Mouse (Mus musculus) midbrain, embryonic 14.5 days (tissue): Measurements from ENCODE around the gene Bak1. TPM values are rescaled to one million over a fixed set of nuclear protein-coding genes. Genes with fewer than 3 reads are reported as not detected.

ENCODE experiments used
- ATAC-seq: fragments of 200-750 bp; cut with Nextera tagmentation; 2 replicates; pipeline ENCODE4 v1.8.0; 2017; ENCODE audit warnings: moderate number of reproducible peaks, moderate library complexity; ENCODE audit not compliant: low FRiP score, low TSS enrichment
- DNase-seq: peaks from one replicate; pipeline ENCODE4 v3.0.0-alpha.2; 2015
- H3K27ac ChIP-seq: fragments of 300-500 bp; sonication (generic); replicated peaks from 2 replicates; pipeline ENCODE4 v1.5.1; 2014; ENCODE audit warnings: mild to moderate bottlenecking, low read depth, low read length, moderate library complexity
- H3K27me3 ChIP-seq: fragments of 300-500 bp; sonication (generic); 2 replicates; pipeline ENCODE4 v1.6.1; 2014; ENCODE audit warnings: low read length, control low read depth, mixed read lengths; ENCODE audit not compliant: control insufficient read depth, insufficient read depth
- H3K36me3 ChIP-seq: fragments of 300-500 bp; sonication (generic); 2 replicates; pipeline ENCODE4 v1.6.1; 2014; ENCODE audit warnings: low read length, control low read depth; ENCODE audit not compliant: control insufficient read depth, insufficient read depth
- H3K4me1 ChIP-seq: fragments of 300-500 bp; sonication (generic); 2 replicates; pipeline ENCODE4 v1.6.1; 2014; ENCODE audit warnings: mild to moderate bottlenecking, antibody characterized with exemption, low read length, control low read depth; ENCODE audit not compliant: control insufficient read depth, insufficient read depth
- H3K4me2 ChIP-seq: fragments of 300-500 bp; sonication (generic); 2 replicates; pipeline ENCODE4 v1.6.1; 2014; ENCODE audit warnings: mild to moderate bottlenecking, low read length, moderate library complexity
- H3K4me3 ChIP-seq: fragments of 300-500 bp; sonication (generic); replicated peaks from 2 replicates; pipeline ENCODE4 v1.5.1; 2014; ENCODE audit warnings: low read depth, low read length
- H3K9ac ChIP-seq: fragments of 300-500 bp; sonication (generic); replicated peaks from 2 replicates; pipeline ENCODE4 v1.6.1; 2014; ENCODE audit warnings: mild to moderate bottlenecking, low read length, moderate library complexity
- H3K9me3 ChIP-seq: fragments of 300-500 bp; sonication (generic); 2 replicates; pipeline ENCODE4 v1.6.1; 2016; ENCODE audit warnings: low read length, control low read depth, mixed read lengths; ENCODE audit not compliant: control insufficient read depth
- WGBS: fragments of 180-500 bp; shearing (Covaris S2); extraction: QIAGEN DNeasy Blood & Tissue Kit; methylation state at CpG from one replicate; pipeline ENCODE4 v1.1.7; 2014; 5-methylcytosine and 5-hydroxymethylcytosine counted together
- polyA plus RNA-seq: library from polyadenylated mRNA; unstranded; fragments of >200 nt; fragmentation: Nextera tagmentation; extraction: Ambion mirVana; gene quantifications from 2 replicates; pipeline ENCODE4 v1.2.1, GENCODE M21; 2014

The Bak1 gene
- polyA plus RNA-seq, 1 experiment from 2014 or later = 5.8 TPM

GRCm38 (mm10) chr17:27032328-27032727 is 3.5 kb upstream of the Bak1 start:
- 58% methylated on average over 7 of the region's 7 CpGs for WGBS
- no peak overlapping the region for H3K4me3 ChIP-seq
- H3K4me1 ChIP-seq = peaks cover 5% of the 10 kb centered on the region
- H3K27me3 ChIP-seq = no peaks in the 10 kb centered on the region
- no peak overlapping the region for H3K9ac ChIP-seq
- no peak overlapping the region for H3K27ac ChIP-seq
- no peak overlapping the region for H3K4me2 ChIP-seq
- DNase-seq (no peak), ATAC-seq (no peak)
- no peaks in the 10 kb centered on the region for H3K36me3 ChIP-seq
- no peaks in the 10 kb centered on the region for H3K9me3 ChIP-seq

DNA sequence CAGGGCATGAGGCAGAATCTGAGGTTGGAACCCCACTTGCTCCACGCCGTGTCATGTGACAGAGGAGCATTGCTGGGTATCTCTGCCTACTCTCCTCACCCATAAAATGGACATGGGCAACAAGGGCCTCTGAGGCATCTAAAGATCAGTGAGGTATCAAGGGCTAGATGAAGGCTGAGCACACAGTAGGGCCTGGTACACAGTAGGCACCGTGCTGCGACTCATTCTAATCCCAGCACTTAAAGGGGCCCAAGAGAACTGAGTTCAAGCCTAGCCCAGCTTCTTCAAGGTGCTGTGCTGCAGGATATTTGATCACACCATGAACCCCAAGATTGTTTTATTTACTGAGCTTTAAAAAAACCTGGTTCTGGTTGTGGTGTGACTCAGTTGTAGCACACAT is 2.1 kb upstream of the Bak1 start:
- H3K4me3 ChIP-seq = no peak overlapping the region
- peaks cover 11% of the 10 kb centered on the region for H3K4me1 ChIP-seq
- H3K9ac ChIP-seq = no peak overlapping the region
- DNase-seq = no peak
- ATAC-seq = no peak
- H3K9me3 ChIP-seq = no peaks in the 10 kb centered on the region
- H3K27me3 ChIP-seq = no peaks in the 10 kb centered on the region
- WGBS = 93% methylated on average over 4 of the region's 4 CpGs
- H3K4me2 ChIP-seq = no peak overlapping the region
- H3K36me3 ChIP-seq = no peaks in the 10 kb centered on the region
- H3K27ac ChIP-seq = no peak overlapping the region

- 89% methylated on average over 14 of the region's 14 CpGs for WGBS
- Histone ChIP-seq H3K27me3 (no peaks in the 10 kb centered on the region), H3K27ac (no peak overlapping the region), H3K4me2 (no peak overlapping the region), H3K4me1 (peaks cover 11% of the 10 kb centered on the region), H3K9me3 (no peaks in the 10 kb centered on the region), H3K4me3 (no peak overlapping the region), H3K36me3 (peaks cover 8% of the 10 kb centered on the region; the same call in 1 of the 2 replicates), H3K9ac (no peak overlapping the region)
- no peak for ATAC-seq
- DNase-seq = no peak
These were observed 622 bp upstream of the Bak1 start for GRCm38 (mm10) chr17:27029431-27029830.

GRCm38 (mm10) chr17:27028284-27028795 is 469 bp downstream of the Bak1 start:
- Histone ChIP-seq H3K9me3 (no peaks in the 10 kb centered on the region), H3K4me3 (peak overlapping the region; percentile 61), H3K4me1 (peaks cover 11% of the 10 kb centered on the region), H3K27ac (peak overlapping the region; percentile 75), H3K27me3 (no peaks in the 10 kb centered on the region), H3K9ac (peak overlapping the region; percentile 90), H3K4me2 (peak overlapping the region; percentile 68), H3K36me3 (peaks cover 16% of the 10 kb centered on the region)
- WGBS = under 1% methylated on average over 19 of the region's 19 CpGs
- peak; percentile 72 for ATAC-seq
- DNase-seq = peak; percentile 91

GRCm38 (mm10) chr17:27027460-27028283 is 1.1 kb downstream of the Bak1 start:
- Histone ChIP-seq H3K4me1 (peaks cover 11% of the 10 kb centered on the region), H3K4me3 (peak overlapping the region; percentile 61), H3K36me3 (peaks cover 16% of the 10 kb centered on the region), H3K9ac (peak overlapping the region; percentile 90), H3K27me3 (no peaks in the 10 kb centered on the region), H3K9me3 (no peaks in the 10 kb centered on the region), H3K4me2 (peak overlapping the region; percentile 68), H3K27ac (peak overlapping the region; percentile 75)
- ATAC-seq (no peak), DNase-seq (peak; percentile 62)
- 38% methylated on average over 12 of the region's 12 CpGs for WGBS

DNA sequence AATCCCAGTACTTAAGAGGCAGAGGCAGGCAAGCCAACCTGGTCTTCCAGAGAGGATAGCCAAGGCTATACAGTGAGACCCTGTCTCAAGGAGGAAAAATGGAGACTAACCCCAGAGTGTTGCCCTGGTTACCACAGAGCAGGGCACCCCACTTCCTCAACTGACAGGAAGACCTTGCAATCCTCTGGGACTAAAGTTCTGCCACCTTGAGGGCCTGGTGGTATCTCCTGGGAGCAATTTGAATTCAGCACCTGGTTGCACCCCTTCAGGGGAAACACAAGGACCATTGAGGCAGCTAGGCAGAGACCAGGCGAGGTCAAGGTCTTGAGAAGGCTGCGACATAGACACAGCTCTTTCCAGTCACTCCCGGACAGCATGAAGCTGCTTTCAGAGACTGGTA is 2.9 kb downstream of the Bak1 start:
- WGBS = 93% methylated on average over 3 of the region's 3 CpGs
- ATAC-seq (no peak), DNase-seq (no peak)
- Histone ChIP-seq H3K9ac (no peak overlapping the region), H3K4me2 (no peak overlapping the region), H3K36me3 (peaks cover 33% of the 10 kb centered on the region), H3K27me3 (no peaks in the 10 kb centered on the region), H3K4me1 (peaks cover 11% of the 10 kb centered on the region), H3K27ac (no peak overlapping the region), H3K4me3 (no peak overlapping the region), H3K9me3 (no peaks in the 10 kb centered on the region)

DNA sequence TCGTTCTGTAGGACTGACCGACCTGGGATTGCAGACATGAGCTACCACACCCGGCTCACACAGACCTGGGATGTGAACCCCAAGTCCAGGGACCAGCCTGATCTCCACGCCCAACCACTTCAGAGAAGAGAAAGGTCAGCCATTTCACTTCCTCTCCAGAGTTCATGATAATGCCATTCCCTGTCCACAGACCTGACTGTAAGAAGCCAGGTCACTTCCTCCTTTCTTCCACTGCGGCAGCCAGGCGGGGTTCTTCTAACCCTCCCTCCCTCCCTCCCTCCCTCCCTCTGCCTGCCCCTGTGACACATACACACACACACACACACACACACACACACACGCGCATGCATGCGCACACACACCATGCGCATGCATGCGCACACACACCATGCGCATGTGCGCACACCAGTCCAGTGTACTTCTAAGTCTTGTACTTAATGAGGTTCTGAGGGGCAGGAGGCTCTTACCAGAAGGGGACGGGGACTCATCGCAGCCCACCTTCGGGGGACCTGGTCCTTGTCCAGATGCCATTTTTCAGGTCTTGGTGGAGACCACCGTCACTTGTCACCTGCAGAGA is 3.4 kb downstream of the Bak1 start:
- Histone ChIP-seq H3K9me3 (no peaks in the 10 kb centered on the region), H3K36me3 (peaks cover 38% of the 10 kb centered on the region), H3K27me3 (no peaks in the 10 kb centered on the region), H3K4me1 (peaks cover 11% of the 10 kb centered on the region), H3K4me3 (no peak overlapping the region), H3K27ac (no peak overlapping the region), H3K4me2 (no peak overlapping the region), H3K9ac (no peak overlapping the region)
- ATAC-seq (no peak), DNase-seq (no peak)
- WGBS = 96% methylated on average over 15 of the region's 17 CpGs

DNA sequence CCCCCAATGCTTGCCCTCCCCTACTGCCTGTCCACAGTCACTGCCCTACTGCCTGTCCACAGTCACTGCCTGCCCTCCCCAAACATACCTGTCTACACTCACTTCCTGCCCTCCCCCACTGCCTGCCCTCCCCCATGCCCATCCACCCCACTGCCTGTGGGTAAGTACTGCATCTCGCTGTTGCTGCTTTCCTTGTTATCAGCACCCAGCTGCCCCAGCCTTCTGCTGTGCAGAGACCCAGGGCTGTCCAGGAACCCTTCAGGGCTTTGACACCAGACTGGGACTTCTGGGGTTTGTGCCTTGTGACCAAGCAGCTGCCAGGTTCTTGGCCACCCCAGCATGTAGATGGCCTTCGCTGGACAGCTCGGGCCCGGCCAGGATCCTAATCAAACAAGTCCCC is 5.5 kb downstream of the Bak1 start:
- Histone ChIP-seq H3K4me1 (peaks cover 15% of the 10 kb centered on the region), H3K36me3 (peaks cover 48% of the 10 kb centered on the region), H3K4me2 (no peak overlapping the region), H3K9ac (no peak overlapping the region), H3K27me3 (no peaks in the 10 kb centered on the region), H3K27ac (no peak overlapping the region), H3K4me3 (no peak overlapping the region), H3K9me3 (no peaks in the 10 kb centered on the region)
- WGBS = 97% methylated on average over 4 of the region's 4 CpGs
- no peak for DNase-seq
- ATAC-seq = no peak

GRCm38 (mm10) chr17:27021736-27022135 is 7.1 kb downstream of the Bak1 start:
- H3K27me3 ChIP-seq = no peaks in the 10 kb centered on the region
- no peaks in the 10 kb centered on the region for H3K9me3 ChIP-seq
- no peak overlapping the region for H3K9ac ChIP-seq
- no peak for DNase-seq
- peaks cover 12% of the 10 kb centered on the region for H3K4me1 ChIP-seq
- H3K27ac ChIP-seq = no peak overlapping the region
- H3K4me2 ChIP-seq = no peak overlapping the region
- H3K36me3 ChIP-seq = peaks cover 48% of the 10 kb centered on the region
- 95% methylated on average over 9 of the region's 9 CpGs for WGBS
- no peak for ATAC-seq
- no peak overlapping the region for H3K4me3 ChIP-seq
